Mouse (Mus musculus) embryonic facial prominence, embryonic 12.5 days (tissue): ENCODE measurements around the gene Jph3. TPM values are rescaled to one million over a fixed set of nuclear protein-coding genes. Genes with fewer than 3 reads are reported as not detected.

Experiments
- ATAC-seq: fragments of 200-750 bp; cut with Nextera tagmentation; 2 replicates; pipeline ENCODE4 v1.8.0; 2017; ENCODE audit not compliant: insufficient number of reproducible peaks, insufficient read depth, low FRiP score, low TSS enrichment
- H3K27ac ChIP-seq: fragments of 300-500 bp; sonication (generic); 2 replicates; pipeline ENCODE4 v1.5.1; 2016; ENCODE audit warnings: mild to moderate bottlenecking
- H3K27me3 ChIP-seq: fragments of 300-500 bp; sonication (generic); 2 replicates; pipeline ENCODE4 v1.6.1; 2016; ENCODE audit warnings: mild to moderate bottlenecking, moderate library complexity
- H3K36me3 ChIP-seq: fragments of 300-500 bp; sonication (generic); 2 replicates; pipeline ENCODE4 v1.6.1; 2016; ENCODE audit warnings: mild to moderate bottlenecking
- H3K4me1 ChIP-seq: fragments of 300-500 bp; sonication (generic); 2 replicates; pipeline ENCODE4 v1.6.1; 2016
- H3K4me2 ChIP-seq: fragments of 300-500 bp; sonication (generic); replicated peaks from 2 replicates; pipeline ENCODE4 v1.6.1; 2016; ENCODE audit warnings: mild to moderate bottlenecking, moderate library complexity
- H3K4me3 ChIP-seq: fragments of 300-500 bp; sonication (generic); 2 replicates; pipeline ENCODE4 v1.5.1; 2016; ENCODE audit warnings: mild to moderate bottlenecking
- H3K9ac ChIP-seq: fragments of 300-500 bp; sonication (generic); 2 replicates; pipeline ENCODE4 v1.6.1; 2016; ENCODE audit warnings: mild to moderate bottlenecking, moderate library complexity
- H3K9me3 ChIP-seq: fragments of 300-500 bp; sonication (generic); 2 replicates; pipeline ENCODE4 v1.6.1; 2016; ENCODE audit warnings: mild to moderate bottlenecking, moderate library complexity
- WGBS: fragments of 180-500 bp; shearing (Covaris S2); methylation state at CpG from one replicate; pipeline ENCODE4 v1.1.7; 2016; 5-methylcytosine and 5-hydroxymethylcytosine counted together
- polyA plus RNA-seq: library from polyadenylated mRNA; unstranded; fragments of >200 nt; fragmentation: Nextera tagmentation; extraction: Ambion mirVana; gene quantifications from 2 replicates; pipeline ENCODE4 v1.2.1, GENCODE M21; 2016

The Jph3 gene
- polyA plus RNA-seq, 1 experiment from 2014 or later: 6.7 TPM

- Histone ChIP-seq H3K27me3 (no peaks in the 10 kb centered on the region), H3K9ac (no peak overlapping the region), H3K4me1 (no peaks in the 10 kb centered on the region), H3K27ac (no peak overlapping the region), H3K9me3 (no peaks in the 10 kb centered on the region), H3K4me2 (no peak overlapping the region), H3K36me3 (no peaks in the 10 kb centered on the region), H3K4me3 (no peak overlapping the region)
- WGBS: 73% methylated on average over 3 of the region's 3 CpGs
- ATAC-seq: no peak
These were observed 113.8 kb downstream of the Jph3 start for GRCm38 (mm10) chr8:121843184-121843733.

Other genes starting within 250 kb of the Jph3 start
- not detected in 2 replicates for gene 1700018B08Rik, start 185.3 kb upstream of the Jph3 start, polyA plus RNA-seq
- 23.9 and 26.7 TPM in 2 replicates for gene Fbxo31, start 150.8 kb upstream of the Jph3 start, polyA plus RNA-seq
- 214 and 232 TPM in 2 replicates for gene Map1lc3b, start 139.3 kb upstream of the Jph3 start, polyA plus RNA-seq
- gene Zcchc14, start 76.7 kb upstream of the Jph3 start, polyA plus RNA-seq: 20.0 and 21.2 TPM in 2 replicates
- 45.2 and 46.6 TPM in 2 replicates for gene Klhdc4, start 99.9 kb downstream of the Jph3 start, polyA plus RNA-seq
- 17.4 and 17.5 TPM in 2 replicates for gene Slc7a5, start 178.1 kb downstream of the Jph3 start, polyA plus RNA-seq
- gene Car5a, start 215.3 kb downstream of the Jph3 start, polyA plus RNA-seq: not detected in 2 replicates
- gene Banp, start 220.1 kb downstream of the Jph3 start, polyA plus RNA-seq: 46.0 and 55.6 TPM in 2 replicates